Mouse (Mus musculus): ENCODE measurements at regions not wholly inside any gene's neighbourhood (a gene's known extent, or its start where the extent isn't known, plus 50 kb on each side); places are given as distances from the start of the nearest gene placed in this dataset.

- no peak for DNase-seq (ENCODE audit: low read depth)
Observed at GRCm38 (mm10) chr16:78013049-78013819, 288.1 kb upstream of the Cxadr start.

GRCm38 (mm10) chr16:78004016-78004415 lies 297.3 kb upstream of the Cxadr start:
- no peak for DNase-seq (ENCODE audit: low read depth)

DNA sequence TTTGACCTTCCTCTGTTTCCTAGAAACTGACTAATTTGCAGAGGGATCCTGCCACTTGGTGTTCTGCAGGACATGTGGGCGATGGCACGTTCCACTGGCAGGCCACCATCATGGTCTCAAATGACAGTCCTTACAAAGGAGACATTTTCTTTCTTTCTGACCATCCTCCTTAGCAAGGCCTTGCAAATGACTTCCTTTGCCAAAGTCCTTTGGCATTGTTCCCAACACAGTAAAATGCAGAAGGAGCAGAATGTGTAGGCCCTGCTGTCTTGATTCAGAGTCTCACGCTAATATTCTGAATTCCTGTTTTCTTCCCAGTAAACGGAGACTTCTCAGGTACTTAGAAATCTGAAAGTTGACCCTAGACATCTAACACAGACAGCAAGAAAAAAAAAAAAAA lies 308.3 kb upstream of the Cxadr start:
- DNase-seq (ENCODE audit: low read depth) = no peak

DNA sequence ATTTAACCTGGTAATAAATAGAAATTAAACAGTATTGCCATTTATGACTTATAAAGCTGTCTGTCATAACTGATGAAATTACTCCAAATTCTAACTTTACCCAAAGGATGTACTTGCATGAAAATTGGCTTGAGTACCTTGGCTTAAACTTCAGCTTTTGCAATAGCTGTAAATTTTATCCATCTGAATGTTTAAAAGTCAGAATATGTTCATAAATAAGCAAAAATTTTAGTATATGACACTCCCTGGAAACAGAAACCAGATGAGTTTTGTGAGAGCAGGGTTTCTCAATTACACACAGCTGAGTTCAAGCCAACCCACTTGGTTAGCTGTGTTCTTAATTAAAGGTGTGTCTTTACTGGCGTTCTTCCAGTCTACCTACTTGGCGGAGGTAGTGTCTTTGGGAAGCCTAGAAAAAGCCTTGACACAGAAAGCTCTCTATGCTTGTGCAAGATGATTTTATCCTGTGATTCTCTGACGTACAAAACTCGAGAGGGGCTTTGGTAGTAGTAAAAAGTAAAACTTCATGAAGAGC lies 311.4 kb upstream of the Cxadr start:
- DNase-seq (ENCODE audit: low read depth) = no peak

DNA sequence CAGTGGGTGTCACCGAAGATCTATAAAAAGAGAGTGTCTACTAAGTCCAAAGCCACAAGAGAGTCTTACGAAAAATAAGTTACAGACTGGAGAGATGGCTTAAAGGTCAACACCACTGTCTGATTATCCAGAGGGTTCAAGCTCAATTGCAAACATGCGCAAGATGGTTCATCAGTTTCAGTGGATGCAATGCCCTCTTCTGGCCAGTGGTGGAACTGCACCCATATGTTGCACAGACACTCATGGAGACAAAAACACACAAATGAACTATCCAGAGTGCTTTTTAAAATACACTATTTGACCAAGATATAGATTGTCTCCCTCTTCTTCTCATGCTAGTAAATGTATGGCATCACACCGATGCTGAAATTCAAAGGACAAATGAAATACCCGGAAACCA lies 312.1 kb upstream of the Cxadr start:
- DNase-seq (ENCODE audit: low read depth) = peak; percentile 11

- DNase-seq (ENCODE audit: low read depth) = no peak
Observed at GRCm38 (mm10) chr16:77986884-77987529, 314.3 kb upstream of the Cxadr start.

DNA sequence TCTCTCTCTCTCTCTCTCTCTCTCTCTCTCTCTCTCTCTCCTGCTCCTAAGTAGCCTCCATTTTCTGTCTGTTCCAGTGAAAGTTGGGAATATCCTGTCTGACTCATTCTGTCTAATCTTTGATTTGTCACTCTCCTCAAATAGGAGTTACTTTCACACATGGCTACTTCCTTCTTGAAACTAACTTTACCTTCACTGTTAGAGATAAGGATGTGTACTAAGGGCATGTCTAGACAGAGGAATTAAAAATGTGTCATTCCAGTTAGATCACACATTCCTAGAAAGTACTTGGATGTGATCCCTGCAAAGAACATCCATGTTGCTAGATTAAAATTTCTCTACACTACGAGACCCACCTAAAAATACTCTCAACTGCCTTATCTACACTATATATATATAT lies 346.9 kb upstream of the Gm11146 start:
- DNase-seq (ENCODE audit: low read depth) = no peak

DNA sequence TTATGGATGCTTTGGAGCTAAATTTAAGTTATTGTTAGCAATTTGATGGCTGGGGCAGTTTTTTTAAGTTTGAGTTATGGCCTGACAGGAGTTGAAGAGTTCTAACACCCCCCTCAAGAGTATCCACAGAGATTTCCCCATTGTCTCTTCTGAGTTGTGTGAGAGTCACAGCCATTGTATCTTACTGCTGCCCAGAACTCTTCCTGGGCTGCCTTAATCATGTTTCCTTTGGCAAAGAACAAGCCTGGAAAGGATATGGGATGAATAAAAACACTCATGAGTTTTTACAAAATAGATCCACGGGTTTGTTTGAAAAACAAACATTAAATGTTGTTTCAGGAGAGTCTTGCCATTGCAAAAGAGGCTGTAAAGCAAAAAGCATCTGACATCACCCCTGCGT lies 343.5 kb upstream of the Gm11146 start:
- no peak for DNase-seq (ENCODE audit: low read depth)

DNA sequence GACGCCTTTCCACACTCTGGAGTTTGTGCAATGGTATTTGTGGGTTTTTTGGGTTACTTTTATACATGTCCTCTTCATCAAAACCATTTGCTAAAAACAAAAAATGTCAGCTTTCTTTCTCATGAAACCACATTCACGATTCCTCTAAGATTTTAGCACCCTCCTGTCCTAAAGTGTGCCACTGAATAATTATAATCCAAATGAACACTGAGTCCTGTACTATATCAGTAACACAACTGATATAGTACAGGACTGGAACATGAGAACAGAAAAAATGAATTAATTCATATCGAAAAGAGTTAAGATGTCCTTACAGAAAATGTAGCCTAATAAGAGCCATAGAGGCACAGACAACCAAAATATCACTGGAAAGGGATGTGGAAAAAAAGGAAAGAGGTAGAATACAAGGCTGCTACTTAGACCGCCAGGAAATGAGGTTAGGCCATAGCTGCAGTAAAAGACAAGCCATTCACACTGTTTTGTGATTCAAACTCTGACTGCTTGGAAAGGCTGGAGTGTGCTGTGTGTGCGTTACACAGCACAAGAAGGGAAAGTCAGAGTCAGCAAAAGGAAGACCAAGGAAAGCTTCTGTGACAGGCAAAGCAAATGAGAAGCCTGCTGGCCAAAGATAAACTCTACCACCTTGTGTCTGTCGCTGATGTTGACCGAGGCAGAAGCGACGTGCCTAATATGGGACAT lies 329.3 kb upstream of the Gm11146 start:
- DNase-seq (ENCODE audit: low read depth) = no peak

- no peak for DNase-seq (ENCODE audit: low read depth)
Observed at GRCm38 (mm10) chr16:77914160-77915070, 312.5 kb upstream of the Gm11146 start.

- no peak for DNase-seq (ENCODE audit: low read depth)
Observed at GRCm38 (mm10) chr16:77894247-77894646, 292.4 kb upstream of the Gm11146 start.

GRCm38 (mm10) chr16:77893690-77894089 lies 291.8 kb upstream of the Gm11146 start:
- no peak for DNase-seq (ENCODE audit: low read depth)

- no peak for DNase-seq (ENCODE audit: low read depth)
Observed at GRCm38 (mm10) chr16:77892731-77893130, 290.8 kb upstream of the Gm11146 start.

DNA sequence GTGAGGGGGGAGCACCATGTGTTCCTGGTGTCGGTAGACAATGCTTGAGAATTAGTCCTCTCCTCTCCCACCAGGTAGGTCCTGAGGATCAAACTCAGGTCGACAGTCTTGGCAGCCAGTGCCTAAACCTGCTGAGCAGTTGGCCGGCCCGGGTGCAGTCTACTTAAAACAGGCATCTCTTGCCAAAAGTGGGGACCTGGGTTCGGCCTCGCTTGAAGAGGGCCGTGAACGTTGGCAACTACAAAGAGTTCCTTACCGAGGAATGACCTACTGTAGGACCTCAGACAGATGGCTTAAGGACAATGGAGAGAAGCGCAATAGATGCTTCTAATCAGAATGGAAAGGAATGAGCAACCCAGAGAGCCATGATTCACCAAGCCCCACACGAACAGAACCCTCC lies 287.5 kb upstream of the Gm11146 start:
- DNase-seq (ENCODE audit: low read depth) = no peak

DNA sequence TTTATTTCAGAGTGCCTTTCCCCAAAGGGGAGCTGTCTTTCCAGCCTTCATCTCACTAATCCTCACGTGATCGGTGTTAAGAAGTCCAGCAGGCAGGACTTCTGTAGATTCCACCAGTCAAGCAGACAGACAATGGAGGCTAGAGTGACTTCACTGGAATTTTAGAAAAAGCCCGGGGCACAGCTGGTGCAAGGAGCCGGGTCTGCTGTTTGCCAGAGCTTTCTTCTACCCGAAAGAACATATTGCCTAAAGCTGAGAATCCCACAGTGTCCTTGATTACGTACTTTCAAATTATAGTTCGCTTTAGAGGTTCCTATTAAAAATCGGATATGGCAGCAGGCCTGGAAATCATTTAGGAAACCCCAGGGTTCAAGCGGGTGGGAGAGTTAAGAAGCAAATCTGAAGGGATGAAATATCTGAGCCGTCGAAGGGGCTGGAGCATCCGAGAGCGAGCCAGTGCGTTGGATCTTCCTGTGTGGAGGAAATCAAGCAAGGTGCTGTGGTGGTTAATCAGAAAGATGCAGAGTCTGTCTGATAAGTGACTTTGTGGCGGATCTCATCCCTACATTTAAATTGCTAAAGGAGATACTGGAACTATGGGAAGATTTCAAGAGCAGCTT lies 283.3 kb upstream of the Gm11146 start:
- DNase-seq (ENCODE audit: low read depth) = no peak

GRCm38 (mm10) chr16:77884495-77884894 lies 282.6 kb upstream of the Gm11146 start:
- no peak for DNase-seq (ENCODE audit: low read depth)

DNA sequence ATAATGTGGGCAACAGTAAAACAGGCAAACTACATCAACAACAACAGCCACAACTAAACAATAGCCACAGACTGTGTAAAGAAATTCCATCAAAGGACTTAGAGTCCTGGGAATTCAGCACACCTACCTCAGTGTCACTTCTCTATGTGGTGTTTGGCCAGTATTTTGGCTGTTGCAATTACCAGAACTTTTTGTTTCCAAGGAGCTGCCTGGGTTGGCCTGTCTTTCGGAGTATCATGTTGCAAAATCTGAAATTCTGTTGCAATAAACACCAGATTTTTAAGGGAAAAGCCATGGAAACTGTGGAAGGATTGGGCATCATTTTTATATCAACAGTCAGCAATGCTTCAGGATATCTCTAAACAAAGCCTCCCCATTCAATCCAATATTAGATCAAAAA lies 275.1 kb upstream of the Gm11146 start:
- DNase-seq (ENCODE audit: low read depth) = no peak

DNA sequence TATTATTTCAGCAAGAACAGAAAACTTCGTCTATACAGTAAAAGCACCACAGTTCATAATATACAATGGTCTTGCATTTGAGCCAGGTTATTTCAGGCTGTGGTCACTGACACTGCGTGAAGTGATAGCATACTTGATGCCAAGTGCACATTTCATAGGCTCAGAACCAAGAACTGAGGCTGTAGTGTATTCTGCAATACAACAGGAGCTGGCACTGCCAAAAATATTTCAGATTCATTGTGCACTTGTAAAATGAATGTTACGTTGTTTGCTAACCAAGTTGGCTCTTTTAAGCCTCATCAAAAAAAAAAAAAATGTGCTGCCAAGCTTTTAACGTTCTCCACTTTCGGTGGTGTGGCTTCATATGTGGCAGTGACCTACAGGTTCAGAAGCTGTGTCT lies 261.4 kb upstream of the Gm11146 start:
- DNase-seq (ENCODE audit: low read depth) = no peak

- no peak for DNase-seq (ENCODE audit: low read depth)
Observed at GRCm38 (mm10) chr16:77852066-77852781, 250.3 kb upstream of the Gm11146 start.

DNA sequence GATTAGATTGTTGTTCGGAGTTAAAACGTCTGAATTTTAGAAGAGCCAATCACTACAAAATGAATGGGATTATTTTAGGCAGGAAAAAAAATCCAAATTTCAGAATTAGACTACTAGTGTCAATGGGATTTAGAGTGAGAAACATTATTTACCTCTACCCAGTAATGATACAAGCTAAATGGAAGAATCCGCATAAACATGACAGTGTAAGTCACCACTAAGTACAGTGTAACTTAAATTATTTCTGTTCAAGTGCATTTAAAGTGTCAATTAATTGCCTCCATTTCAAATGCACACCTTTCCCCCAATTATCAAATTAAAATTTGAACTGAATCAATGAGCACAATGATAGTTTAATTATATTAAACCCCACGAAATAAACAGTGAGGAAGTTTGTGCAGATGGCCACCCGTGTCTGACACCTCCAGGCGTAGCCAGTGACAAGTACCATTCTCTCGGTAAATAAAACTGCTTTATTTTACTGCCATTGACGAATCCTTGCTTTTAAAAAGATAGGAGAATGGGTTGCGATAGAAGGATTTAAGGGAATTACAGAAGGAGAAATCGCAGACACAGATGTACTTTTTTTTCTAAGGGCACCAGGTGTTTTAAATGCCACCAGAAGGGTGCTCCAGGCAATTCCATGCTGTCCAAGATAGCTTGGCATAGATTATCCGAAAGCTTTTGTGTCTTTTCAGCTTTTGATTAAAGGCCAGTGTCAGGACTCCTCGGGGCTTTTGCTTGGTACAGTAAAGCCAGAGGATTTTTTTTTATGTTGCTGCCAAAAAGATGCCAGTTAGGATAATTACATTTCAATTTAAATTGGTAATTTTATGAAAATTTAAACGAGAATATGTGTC lies 249.5 kb upstream of the Gm11146 start:
- DNase-seq (ENCODE audit: low read depth) = no peak

Data from 416B (cell line).